Mouse (Mus musculus) adrenal gland, postnatal 0 days (tissue): Measurements from ENCODE around the gene Clpb. TPM values are rescaled to one million over a fixed set of nuclear protein-coding genes. Genes with fewer than 3 reads are reported as not detected.

Source experiments
- polyA plus RNA-seq: library from polyadenylated mRNA; unstranded; fragments of >200 nt; fragmentation: Nextera tagmentation; extraction: Ambion mirVana; gene quantifications from 2 replicates; pipeline ENCODE4 v1.2.1, GENCODE M21; 2015

The Clpb gene
- polyA plus RNA-seq = 29.5 and 46.7 TPM in 2 replicates

DNA sequence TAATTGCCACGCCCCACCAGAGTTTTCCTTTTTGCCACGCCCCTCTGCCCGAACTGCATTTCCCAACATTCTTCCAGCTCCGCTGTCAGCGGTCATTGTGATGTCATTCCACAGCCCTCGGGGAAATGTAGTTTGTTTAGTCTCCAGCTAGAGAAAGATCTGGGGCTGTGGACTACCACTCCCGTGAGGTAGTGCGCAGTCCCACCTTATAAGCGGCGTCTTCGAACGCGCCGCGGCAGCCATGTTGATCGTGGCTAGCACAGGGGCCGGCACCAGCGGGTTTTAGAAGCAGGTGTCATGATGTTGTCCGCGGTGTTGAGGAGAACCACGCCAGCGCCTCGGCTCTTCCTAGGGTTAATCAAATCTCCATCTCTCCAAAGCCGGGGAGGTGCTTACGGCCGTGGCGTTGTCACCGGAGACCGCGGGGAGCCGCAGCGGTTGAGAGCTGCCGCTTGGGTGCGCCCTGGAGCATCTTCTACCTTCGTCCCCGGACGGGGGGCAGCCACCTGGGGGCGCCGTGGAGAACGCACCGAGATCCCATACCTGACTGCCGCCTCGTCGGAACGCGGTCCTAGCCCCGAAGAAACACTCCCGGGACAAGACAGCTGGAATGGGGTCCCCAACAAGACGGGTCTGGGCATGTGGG lies at the start of gene Clpb:
TSS of gene Clpb (plus strand) at position 120 of the 646 bp plus-strand sequence.

GRCm38 (mm10) chr7:101817861-101818401 lies 154.5 kb downstream of the Clpb start, which contains the start of gene Phox2a:
Gene Phox2a (plus strand): TSS chr7:101818313.

DNA sequence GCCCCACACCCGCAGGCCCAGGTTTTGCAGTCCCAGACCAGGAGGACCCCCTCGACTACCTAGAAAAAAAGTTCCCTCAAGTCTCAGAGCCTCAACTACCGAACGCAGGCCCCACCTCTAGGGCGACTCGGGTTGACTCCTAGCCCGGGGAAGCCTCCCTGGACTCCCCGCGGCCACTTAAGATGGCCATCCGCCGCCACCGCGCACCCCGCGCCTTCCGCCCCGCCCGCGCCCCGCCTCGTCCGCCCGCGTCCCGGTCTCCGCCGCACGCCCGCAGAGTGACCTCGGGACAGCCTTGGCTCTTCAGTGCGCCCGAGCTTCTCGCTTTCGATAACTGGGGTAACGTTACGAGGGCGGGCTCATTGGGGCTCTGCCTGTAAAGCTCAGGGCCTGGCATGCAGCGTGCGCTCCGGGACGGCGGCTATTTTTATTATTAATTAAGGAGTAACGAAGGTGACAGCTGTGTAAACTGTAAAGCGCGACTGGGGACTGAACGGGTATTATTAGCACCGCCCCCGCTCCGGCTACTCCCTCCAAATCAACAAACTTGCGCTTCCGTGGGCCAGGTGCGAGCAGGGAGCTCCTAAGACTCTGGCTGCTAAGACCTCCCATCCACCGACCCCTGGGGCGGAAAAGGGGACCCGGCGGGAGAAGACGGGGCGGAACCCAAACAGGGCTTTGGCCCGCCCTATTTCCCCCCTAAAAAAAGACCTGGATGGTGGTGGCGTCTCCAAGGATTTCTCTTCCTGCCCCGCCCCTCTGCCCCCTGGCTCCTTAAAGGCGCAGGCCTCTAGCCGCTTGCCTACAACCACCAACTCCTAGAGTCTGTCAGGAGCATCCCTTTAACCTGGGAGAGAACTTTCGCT lies 174.4 kb downstream of the Clpb start, which contains the start of gene Inppl1:
TSS of gene Inppl1 (minus strand) at position 624 of the 866 bp plus-strand sequence.

Other genes starting within 250 kb of the Clpb start
- gene Pde2a, start 241.9 kb upstream of the Clpb start, polyA plus RNA-seq = 26.4 and 43.1 TPM in 2 replicates
- gene Art2b, start 78.0 kb upstream of the Clpb start, polyA plus RNA-seq = not detected in 2 replicates
- 37.8 and 71.4 TPM in 2 replicates for gene Phox2a, start 154.7 kb downstream of the Clpb start, polyA plus RNA-seq
- 20.2 and 33.4 TPM in 2 replicates for gene Inppl1, start 174.6 kb downstream of the Clpb start, polyA plus RNA-seq
- gene Folr2, start 193.6 kb downstream of the Clpb start, polyA plus RNA-seq = 9.9 and 11.1 TPM in 2 replicates
- gene Anapc15, start 200.1 kb downstream of the Clpb start, polyA plus RNA-seq = 30.2 and 36.9 TPM in 2 replicates
- gene Folr1, start 207.2 kb downstream of the Clpb start, polyA plus RNA-seq = 8.2 and 12.2 TPM in 2 replicates
- gene Lamtor1, start 242.3 kb downstream of the Clpb start, polyA plus RNA-seq = 118 and 135 TPM in 2 replicates
- gene Tomt, start 242.7 kb downstream of the Clpb start, polyA plus RNA-seq = 0.08 TPM in 1 of 2 replicates, not detected in the other